Mouse (Mus musculus) frontal cortex, postnatal 14 days (tissue): ENCODE measurements at regions not wholly inside any gene's neighbourhood (a gene's known extent, or its start where the extent isn't known, plus 50 kb on each side); places are given as distances from the start of the nearest gene placed in this dataset.
"Not testable (repeated sequence)": the region's sequence is repeated elsewhere in the genome, so short reads cannot be mapped to it uniquely, and the experiment has no call there.

Experiments used
- DNase-seq, 2 experiments: peaks; one replicate each; pipeline ENCODE4 v3.0.0; 2022; ENCODE audit warnings: low spot score in 2 of 2

DNA sequence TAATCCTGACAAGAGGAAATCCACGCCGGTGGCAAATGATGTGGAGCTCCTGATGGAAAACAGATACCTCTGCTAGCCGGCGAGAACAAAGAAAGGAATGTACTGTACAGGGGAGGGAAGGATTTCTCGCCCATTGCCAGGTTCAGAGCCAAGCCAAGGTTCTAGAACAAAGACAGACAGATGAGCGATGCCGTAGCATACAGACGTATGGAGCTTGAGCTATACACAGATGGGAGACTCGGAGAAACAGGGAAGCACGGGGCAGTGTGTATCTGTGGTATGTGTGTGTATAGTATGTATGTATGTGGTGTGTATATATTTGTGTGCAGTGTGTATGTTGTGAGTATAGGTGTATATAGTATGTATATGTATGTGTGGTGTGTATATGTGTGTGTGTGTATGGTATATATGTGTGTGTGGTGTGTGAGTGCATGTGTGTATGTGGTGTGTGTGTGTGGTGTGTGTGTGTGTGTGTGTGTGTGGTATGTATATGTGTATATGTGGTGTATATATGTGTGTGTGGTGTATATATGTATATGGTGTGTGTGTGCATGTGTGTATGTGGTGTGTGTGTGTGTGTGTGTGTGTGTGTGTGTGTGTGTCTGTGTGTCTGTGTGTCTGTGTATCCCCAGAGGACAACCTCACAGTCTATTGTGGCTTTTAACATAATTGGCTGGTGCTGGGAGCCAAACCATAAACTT lies 140.6 kb downstream of the Cand1 start:
- no peak for DNase-seq

DNA sequence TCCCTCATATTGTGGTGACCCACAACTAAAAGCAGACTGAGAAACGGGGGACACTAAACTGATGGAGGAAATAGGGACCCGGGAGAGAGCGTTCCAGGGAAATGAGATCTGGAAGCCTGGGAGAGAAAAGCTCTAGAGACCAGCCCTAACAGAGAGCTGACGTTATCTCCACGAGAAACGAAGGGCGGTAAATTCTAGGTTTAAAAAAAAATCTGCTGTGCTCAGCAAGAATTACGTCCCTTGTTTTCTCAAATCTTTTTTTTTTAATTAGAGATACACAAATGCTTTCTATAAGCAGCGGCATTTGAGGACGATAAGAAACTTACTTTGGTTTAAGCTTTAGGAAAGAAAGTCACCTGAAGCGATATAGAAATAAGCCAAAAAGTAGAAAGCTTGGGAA lies 145.7 kb downstream of the Cand1 start:
- DNase-seq, result no peak

DNA sequence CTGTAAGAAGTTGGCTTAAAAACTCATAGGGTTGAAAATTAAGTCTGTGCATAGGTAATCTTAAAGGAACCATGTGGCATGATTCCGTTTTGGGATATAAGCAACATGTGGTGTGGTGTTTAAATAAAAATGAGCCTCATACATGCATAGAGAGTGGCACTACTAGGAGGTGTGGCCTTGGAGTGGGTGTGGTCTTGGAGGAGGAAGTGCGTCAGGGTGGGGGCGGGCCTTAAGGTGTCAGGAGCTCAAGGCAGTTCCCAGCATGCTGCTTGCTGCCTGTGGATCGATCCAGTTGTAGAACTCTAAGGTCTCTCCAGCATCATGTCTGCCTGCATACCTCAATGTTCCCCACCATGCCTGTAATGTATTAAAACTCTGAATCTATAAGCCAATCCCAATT lies 152.0 kb downstream of the Cand1 start:
- DNase-seq, result no peak

DNA sequence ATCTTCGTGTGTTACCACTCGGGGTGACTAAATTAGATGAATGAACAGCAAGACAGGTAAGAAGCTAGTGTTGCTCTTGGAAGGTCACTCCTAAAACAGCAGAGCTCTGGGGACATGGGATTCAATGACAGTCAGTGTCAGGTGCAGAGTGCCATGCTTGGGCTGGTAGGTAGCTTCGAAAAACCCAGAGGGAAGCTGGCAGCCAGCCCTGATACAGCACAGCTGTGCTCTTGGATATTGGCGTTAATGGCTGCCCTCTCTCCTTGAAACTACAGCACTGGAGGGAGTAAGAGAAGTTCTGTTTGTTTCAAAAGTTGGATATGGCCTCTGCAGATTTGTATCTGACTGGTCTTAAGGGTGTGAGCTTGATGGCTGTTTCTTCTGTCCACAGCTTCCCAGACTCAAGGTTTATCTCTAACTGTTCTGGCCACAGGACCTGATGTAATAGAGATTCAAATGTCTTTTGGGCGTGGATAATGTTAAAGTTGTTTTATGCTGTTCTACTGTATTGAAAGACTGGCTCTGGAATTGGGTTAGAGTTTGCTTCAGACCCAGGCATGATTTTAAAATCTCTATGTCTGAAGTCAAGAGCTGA lies 152.7 kb downstream of the Cand1 start:
- DNase-seq, result no peak

DNA sequence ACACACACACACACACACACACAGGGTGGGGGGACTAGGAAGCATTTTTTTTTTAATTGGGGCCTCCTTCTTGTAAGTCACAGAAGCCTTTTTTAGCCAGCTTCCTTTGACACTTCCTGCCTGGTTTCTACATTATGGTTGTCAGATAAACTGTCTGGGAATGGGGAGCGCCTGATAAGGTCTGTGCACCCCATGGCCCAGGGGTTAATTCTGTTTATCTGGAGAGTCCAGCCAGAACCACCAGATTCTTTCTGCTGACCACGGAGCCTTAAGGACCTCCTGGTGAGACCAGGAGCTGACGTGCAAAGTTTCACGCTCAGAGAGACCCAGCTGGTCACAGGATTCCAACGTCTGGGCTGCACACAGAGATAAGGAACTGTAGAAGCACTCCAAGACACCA lies 153.4 kb downstream of the Cand1 start:
- DNase-seq, result no peak

DNA sequence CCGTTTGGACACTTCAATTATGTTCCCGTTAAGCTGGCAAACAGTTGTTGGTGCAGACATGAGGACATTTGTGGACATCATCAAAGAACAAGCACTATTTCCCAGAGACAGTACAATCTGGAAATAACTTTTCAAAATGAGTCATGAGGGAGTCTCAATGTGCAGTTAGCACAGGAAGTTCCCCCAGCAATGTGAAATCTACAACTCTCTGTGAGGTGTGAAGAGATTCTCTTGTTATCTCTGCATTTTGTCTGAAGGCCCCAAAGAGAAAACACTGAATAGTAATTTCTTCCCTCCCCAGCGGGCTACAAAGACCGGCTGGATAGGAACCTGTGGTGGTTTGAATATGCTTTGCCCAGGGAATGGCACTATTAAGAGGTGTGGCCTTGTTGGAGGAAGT lies 156.4 kb downstream of the Cand1 start:
- DNase-seq, result no peak

DNA sequence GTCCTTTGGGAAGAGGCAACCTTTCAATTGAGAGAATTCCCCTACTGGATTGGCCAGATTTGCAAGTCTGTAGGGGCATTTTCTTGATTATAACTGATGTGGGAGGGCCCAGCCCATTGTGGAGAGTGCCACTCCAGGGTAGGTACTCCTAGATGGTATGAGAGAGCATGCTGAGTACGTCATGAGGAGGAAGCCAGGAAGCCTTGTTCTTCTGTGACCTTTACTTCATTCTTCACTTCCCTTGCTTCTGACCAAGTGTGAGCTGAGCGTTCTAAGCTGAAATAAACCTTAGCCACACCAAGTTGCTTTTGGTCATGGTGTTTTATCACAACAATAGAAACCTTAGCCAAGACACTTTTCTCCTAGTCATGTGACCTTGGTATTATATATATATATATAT lies 157.0 kb downstream of the Cand1 start:
- DNase-seq, result no peak

DNA sequence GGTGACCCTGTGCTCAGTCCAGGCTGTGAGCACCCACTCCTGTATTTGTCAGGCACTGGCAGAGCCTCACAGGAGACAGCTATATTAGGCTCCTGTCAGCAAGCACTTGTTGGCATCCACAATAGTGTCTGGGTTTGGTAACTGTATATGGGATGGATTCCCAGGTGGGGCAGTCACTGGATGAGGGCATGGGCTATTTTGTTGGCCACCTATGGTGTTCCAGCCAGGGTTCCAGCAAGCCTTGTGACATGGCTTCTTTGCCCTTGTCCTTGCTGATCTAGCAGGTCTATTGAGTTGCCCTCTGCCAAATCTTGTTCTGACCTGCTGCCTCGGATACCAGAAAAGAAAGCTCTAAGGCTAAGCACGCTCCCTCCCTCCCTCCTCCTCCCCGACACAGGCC lies 158.1 kb downstream of the Cand1 start:
- not testable (repeated sequence) for DNase-seq

DNA sequence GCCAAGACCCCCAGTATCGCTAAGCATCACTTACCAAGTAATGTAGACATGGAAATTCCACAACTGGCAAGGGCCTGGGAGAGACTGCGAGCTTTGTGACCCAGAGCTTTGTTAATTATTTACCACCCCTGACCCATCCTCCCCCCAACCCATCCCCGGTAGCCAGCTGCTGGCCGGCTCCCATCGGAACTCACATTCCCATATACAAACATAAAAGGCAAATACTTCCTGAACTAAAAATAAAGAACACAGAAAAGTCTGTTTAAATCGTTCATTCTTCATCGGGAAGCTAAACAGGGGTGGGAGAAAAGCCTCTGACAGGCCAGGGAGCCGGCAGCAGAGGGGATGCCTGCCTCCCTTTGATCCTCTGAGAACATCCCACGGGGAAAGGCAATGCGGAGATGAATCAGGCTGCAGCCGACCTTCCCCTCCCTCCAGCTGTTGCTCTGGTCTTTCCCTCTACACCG lies 163.7 kb downstream of the Cand1 start:
- DNase-seq, result no peak

DNA sequence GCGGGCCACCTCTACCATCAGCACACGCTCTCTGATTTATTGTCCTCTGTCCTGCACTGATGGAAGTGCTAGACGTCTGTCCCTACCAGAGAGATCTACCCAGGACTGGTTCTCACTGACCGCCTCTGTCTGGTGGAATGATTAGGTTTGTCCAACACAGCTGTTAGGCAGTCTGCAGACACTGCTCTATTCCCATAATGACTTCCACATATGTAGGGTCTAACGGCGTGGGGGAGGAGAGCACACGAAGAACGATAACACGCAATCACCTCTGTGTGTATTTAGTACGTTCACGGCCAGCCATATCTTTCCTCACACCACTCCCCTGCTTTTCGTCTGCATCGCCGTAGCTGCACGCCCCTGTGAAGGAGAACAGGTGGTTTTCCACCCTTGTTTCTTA lies 165.0 kb downstream of the Cand1 start:
- no peak for DNase-seq

DNA sequence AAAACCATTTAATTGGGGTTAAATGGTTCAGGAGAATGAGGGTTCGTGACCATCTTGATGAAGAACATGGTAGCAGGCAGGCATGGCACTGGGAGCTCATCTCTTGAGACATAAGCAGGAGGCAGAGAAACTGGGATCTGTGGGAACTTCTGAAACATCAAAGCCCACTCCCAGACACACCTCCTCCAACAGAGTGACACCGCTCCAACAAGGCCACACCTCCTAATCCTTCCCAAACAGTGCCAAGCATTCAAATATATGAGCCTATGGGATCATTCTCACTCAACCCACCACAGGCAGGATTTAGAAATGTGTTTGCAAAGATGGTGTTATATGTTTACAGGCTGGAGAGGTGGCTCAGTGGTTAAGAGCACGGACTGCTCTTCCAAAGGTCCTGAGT lies 165.9 kb downstream of the Cand1 start:
- DNase-seq, result no peak

DNA sequence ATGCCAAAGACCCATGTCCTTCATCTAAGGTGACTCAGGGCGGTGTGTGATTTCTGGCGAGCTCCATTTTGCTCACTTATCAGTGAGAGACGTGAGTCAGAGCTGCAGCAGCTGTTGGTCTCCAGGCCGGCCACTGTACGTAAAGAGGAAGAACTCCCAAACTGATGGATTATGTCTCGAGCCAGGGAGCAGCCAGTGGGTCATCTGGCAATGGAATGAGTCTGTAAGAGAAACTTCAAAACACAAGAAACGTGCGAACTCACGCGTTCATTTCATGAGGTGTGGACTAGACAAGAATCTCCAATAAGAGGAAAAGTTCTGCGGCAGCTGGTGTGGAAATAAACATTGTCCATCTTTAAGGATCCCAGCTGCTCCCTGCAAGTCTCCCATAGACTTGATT lies 170.4 kb downstream of the Cand1 start:
- DNase-seq, result no peak

DNA sequence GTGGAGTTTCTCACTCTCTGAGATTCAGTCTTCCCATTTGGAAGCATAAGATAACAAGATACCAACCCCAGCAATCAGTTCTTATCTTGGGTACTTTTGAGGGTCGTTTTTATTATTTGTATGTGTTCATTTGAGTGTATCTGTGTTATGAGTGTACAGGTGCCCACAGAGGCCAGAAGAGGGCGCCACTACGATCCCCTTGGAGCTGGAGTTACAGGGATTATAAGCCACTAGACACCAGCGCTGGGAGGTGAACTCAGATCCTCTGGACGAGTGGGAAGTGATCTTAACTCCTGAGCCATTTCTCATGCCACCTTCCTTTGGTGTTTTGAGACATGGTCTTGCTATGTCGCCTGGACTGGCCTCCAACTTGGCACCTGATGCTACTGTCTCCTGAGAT lies 172.0 kb downstream of the Cand1 start:
- no peak for DNase-seq

DNA sequence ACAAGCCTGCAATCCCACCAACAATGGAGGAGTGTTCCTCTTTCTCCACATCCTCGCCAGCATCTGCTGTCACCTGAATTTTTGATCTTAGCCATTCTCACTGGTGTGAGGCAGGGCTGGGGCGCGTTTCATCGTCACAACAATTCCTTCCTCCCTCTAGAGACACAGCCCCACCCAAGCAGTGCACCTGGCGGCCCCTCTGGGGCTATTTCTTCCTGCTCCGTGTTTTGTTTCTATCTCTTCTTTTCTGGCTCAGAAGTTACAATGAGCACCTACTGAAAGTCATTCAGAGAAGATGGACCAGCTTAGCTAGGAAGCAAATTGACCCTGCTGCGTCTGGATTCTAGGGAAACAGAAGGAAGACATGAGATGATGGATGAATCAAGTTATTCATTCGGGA lies 172.5 kb downstream of the Cand1 start:
- DNase-seq, result no peak

DNA sequence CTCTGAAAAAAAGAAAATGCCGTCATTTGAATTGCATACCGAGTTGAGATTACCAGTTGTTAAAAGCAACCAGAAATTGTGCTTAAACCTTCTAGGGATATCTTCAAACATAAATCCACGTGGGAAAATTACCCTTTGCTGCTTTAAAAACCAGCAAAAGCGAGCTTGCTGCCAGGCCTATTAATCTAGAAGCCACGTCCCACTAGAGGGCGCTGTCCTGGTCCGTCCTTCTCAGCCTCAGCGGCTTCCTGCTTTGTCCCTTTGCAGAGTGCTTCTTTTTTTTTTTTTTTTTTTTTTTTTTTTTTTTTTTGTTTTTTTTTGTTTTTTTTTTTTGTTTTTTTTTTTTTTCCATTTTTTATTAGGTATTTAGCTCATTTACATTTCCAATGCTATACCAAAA lies 173.9 kb downstream of the Cand1 start:
- DNase-seq, result peak; percentile 45 to 59

DNA sequence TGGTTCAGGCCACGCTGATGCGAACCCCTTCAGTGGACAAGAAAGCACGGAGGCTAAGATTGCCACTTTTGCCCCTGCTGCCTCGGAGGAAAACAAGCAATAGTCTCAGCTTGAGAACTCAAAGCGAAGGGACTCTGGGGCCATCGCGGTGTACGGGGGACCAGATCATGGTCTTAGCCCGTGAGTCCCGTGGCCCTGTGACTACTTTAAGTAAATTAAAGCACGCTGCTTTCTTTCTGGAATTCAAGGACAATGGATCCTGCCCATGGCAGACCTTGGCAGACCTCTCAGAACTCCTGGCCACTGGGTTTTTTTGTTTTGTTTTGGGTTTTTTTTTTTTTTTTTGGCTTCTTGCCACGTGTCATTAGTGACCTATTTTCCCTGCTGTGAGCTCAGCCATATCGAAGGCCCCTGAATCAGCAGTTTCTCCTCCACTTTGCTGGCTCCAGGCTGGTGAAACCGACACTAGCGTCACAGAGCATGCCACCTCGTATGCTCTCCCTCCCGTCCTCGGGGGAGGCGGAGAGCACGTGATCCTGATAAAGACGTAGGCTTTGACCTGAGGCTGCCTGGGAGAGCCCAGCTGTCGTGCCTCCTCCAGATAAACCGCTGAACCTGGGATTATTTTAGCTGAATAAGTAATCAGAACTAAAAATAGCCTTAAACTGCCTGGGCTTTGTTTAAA lies 174.6 kb downstream of the Cand1 start:
- peak; percentile 28 to 30 for DNase-seq

DNA sequence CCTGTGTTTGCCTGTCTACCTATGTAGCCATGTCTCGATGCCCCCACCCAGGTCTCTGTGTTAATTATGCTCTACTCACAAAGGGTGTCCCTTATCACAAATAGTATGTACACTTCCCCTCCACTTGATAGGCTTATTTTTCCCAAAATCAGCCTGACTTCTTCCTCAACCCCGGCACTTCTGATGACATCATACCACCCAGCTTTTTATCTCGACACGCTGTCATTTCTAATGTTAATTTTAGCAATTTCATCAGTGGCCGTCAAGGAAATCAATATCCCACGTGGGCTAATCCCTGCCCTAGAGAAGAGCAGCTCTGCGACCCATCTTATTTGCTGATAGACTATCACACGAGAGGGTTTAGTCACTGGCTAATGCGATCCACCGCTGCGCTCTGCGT lies 175.6 kb downstream of the Cand1 start:
- DNase-seq, result no peak

DNA sequence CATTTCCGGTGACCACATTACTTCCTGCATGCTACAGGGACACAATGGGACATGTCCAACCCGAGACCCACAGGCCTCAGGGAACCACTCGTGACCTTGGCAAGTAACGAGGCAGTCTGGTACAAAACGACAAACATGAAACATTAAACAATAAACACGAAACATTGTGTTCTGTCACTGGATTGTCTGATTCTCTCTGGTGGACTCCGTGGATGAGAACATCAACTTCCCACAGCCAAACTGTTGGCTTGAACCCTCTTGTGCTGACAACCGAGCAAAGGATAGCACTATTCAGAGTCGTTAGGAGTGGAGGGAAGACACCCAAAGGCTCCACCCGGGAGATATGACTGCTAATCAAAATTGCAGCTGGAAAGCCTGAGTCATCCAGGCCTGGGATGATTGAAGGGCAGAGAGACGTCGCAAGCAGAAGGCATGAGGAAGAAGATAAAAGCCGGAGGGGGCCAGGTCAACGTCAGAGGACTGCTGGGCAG lies 176.6 kb downstream of the Cand1 start:
- no peak for DNase-seq

DNA sequence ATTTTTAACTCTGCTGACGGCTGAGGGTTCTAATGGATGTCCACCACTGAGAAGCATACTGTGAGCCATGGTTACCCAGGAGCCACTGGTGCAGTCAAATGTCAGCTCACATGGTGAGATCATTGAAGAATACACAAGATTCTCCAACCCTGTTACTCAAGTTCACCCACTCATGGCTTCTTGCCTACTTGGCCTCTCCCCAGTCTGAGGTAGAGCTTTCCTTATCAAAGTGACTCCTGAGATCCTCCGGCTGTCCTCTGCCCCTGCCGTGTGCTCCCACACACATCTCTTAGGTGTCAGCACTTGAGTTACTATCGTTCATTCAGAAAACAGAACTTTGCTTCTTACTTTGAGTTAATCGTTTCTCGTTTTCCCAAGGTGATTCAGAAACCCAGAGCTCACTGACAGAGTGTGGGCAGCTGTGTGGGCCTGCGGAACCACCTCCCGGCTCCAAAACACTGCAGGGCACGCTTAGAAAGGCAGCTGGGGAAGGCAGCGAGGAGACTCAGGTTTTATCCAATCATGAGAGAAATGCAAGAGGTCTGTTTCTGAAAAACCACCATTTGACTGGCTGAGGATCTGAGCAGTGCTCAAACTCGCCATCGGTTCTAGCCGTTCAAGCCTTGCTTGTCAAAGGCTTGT lies 177.8 kb downstream of the Cand1 start:
- DNase-seq, result no peak

DNA sequence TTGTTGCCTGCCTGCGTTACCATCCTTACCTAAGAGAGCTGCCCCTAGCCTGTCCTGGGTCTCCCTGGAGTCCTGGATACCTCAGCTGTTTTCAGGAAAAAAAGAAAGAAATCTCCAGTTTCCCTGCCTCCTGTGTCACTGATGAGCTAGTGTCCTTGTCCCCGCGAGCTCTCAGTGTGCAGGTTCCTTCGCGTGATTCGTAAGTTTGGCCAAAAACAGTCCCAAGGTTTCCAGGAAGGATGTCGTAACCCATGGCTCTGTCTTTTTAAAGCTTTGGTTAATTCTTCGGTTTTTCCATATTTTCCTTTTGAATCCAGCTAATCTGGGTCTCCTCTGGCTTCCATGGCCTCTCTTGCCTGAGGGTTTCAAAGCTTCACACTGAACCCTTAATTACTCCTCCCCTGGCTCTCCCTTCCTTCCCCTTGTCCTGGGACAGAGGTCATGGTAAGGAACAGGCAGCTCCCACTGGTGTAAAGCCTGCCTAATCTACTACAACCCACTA lies 178.5 kb downstream of the Cand1 start:
- DNase-seq, result no peak

DNA sequence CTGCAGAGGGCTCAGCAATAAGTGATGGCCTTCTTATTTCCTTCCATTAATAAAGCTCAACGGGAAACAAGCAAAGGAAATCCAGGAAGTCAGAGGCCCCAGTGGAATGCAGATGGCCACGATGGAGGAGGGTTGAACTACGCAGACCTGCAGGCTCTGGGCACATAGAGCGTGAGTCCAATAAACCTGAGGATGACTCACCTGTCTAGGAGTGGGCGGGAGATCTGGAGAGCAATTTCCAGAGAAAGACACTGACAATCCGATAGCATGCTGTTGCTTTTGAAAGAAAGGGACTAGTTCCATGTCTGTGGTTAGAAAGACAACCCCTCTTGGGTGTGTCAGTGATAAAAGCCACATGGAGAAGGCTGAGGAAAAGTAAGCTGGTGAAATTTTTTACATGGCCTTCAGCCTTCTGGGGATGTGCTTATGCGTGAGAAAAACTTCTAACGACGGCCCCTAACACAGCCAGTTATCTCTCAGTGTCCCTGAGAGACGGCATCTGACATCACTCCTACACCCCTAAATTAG lies 181.3 kb downstream of the Cand1 start:
- DNase-seq, result no peak

DNA sequence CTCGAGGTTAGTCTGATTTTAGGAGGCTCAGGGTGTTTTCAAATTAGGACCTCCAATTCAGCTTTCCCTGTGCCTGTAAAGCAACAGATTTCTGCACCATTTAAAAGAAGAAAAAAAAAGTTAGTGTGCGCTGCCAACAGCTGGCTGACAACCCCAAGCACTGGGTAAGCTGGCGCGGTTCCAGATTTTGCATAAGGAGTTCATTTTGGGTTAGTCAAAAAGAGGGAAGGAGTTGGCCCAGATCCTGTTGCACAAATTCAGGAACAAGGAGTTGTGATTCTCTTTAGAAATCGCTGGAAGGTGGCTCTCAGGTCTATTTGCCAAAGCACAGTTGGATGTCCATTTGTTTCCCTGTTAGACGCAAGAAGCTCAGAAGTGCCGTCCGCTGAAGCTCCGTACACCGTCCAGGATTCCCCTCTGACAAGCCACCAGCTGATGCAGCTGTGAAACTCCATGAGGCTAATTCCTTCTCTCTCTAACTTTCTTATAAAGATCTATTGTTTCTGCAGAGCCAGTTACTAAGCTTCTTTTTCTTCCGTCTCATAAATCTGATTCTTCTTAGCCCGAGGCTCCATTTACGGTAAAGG lies 184.6 kb downstream of the Cand1 start:
- peak; percentile 51 to 73 for DNase-seq
